Mouse (Mus musculus): ENCODE measurements around the gene Arl5a.

- TF ChIP-seq CTCF (IDR thresholded peaks at IDR 0.05), result no peak
- TF ChIP-seq EP300 (IDR thresholded peaks at IDR 0.05), result no peak
Observed at GRCm38 (mm10) chr2:52455606-52456479, 31.1 kb upstream of the Arl5a start.
